Mouse (Mus musculus) cortical plate, adult 2 months (tissue): ENCODE data around the gene Gria2.

Experiments used
- CTCF ChIP-seq: fragments of 200-500 bp; IDR thresholded peaks from 2 replicates; pipeline ENCODE4 v1.5.1; 2011; ENCODE audit warnings: mild to moderate bottlenecking, control low read depth, low read length; ENCODE audit not compliant: insufficient read depth; ENCODE audit errors: extremely low read depth
- POLR2A ChIP-seq: fragments of 200-500 bp; IDR thresholded peaks from 2 replicates; pipeline ENCODE4 v1.6.1; 2011; ENCODE audit warnings: mild to moderate bottlenecking, low read length, control low read depth; ENCODE audit not compliant: insufficient read depth; ENCODE audit errors: extremely low read depth

- TF ChIP-seq POLR2A = no peak
- no peak for TF ChIP-seq CTCF
Observed at GRCm38 (mm10) chr3:80652213-80652612, 150.4 kb downstream of the Gria2 start.
